Mouse (Mus musculus): ENCODE data around the gene Cldn2.

Gene Cldn2

DNA sequence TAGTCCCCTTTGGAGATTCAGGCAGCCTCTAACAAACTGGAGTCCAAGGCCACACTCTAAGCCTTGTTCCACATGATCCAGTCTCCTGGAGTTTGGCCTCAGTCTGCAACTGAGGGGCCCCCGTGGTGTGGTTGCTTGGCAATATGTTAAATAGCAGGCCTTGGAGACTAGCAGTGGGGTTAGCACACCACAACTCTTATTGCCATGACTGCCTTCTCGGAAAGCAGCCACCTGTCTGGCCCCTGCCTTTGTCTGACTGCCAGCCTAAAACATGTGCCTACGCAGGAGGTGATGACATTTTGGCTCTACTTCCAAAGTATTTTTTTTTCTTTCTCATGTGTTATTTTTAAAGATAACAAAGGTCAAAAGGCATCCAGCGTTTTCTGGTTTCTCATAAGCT, 7.5 kb downstream of the Cldn2 start:
- no peak for DNase-seq (ENCODE audit: low read depth)

DNA sequence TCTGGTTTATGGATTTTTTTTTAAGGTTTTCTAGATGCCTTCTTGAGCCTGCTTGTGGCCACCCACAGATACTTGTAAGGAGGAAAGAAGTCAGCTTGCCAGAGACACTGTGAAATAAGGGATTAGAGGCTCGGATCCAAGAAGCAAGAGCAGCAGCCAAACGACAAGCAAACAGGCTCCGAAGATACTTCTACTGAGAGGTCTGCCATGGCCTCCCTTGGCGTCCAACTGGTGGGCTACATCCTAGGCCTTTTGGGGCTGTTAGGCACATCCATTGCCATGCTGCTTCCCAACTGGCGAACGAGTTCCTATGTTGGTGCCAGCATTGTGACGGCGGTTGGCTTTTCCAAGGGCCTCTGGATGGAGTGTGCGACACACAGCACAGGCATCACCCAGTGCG, 7.9 kb downstream of the Cldn2 start:
- no peak for DNase-seq (ENCODE audit: low read depth)

DNA sequence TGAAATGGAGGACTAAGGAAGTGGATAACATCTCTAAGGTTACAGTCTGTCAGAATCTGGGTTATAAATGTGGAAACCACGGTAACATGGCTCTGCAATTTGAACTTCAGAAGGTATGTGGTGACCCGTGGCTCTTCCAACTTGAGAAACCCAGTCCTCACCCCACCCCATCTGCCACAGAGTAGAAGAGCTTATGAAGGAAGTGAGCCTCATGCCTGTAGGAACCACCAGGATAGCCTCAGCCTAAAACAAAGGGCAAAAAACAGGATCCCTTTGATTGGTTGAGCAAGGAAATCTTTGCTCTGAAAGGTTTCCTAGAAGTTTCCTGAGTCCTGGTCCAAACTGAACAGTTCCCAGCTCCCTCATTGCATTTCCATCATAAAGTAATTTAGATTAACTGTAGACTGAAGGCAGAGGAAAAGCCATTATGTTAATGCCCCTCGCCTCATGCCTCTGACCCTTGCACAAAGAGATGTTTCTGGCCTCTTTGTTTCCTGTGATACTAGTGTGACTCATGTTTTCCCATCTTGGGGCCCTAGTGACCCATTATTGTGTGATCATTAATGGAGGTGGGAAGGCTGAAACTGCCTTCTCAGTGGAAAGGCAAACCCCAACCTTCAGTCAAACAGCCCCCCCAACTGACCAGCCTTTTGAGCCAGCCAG, 12.1 kb downstream of the Cldn2 start:
- DNase-seq (ENCODE audit: low read depth): peak; percentile 94

DNA sequence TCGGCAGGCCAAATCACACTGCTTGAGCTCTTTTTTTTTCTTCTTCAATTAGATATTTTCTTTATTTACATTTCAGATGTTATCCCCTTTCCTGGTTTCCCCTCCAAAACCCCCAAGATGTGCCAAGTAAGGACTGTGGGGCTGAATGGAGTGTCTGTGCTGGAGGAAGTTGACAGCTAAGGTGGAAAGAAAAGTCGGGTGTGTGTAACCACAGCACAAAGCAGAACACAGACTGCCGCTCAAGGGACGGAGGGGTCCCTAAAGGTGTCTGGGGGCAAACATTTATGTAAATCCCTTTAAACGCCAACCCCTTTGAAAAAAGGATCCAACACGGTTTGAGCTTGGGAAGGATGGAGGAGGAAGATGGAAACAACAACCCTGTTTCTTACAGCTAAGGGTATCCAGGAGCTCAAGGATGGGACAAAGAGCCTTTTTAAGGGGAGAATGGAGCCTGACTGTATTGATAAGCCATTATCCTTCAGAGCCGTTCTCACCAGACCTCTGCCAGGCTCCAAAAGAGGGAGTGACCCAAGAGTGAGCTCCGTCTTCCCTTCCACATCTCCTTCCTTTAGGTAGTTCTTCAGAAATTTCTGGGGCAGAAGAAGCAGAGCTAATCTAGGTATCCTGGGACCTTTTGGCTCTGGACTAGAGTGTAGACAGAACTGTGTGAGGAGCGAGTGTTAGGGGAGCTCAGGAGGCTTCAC, 12.8 kb downstream of the Cldn2 start:
- DNase-seq (ENCODE audit: low read depth): no peak

DNA sequence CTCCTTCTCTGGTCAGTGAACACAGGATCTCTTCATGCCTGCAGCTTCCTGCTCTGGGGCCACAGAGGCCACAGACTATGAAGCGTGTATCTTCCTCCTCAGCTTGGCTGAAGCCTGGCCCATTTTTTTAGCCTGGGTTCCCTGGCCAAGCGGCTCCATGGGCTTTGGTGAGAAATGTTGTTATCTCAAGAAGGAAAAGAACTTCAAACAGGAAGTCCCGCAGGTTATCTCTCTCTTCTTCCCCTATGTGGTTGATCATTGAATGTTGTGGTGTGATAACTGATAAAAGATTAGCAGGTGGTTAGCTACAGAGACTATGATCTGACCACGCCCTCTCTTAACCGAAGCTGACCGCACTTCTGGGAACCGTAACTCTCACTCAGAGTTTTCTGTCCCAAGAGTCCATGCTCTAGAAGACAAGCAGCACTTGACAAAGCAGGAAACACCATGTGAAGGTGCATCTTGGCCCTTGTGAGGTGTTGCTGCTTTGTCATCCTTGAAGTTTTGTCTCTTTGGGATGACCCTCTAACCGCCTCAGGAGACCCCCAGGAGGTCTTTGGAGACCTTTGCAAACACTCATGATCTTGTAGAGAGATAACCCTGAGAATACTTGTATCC, 13.5 kb downstream of the Cldn2 start:
- DNase-seq (ENCODE audit: low read depth): peak; percentile 95

DNA sequence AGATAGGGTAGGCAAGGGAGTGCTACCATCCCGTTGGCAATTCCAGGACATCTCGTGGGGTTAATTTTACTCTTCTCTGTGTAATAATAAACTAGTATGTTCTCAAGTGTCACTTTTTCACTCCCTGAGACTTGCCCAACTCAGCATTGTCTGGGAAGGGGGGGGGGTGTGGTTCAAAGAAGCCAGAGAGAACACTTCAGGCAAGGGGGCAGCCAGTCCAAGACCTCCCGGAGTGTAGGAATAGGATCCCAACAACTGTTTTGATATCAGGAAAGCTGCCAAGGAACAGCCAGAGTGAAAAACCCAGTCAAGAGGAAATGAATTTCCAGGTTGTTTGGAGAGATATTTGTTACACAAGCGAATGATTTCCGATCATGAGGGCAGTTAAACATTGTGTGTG, 14.6 kb downstream of the Cldn2 start:
- no peak for DNase-seq (ENCODE audit: low read depth)

DNA sequence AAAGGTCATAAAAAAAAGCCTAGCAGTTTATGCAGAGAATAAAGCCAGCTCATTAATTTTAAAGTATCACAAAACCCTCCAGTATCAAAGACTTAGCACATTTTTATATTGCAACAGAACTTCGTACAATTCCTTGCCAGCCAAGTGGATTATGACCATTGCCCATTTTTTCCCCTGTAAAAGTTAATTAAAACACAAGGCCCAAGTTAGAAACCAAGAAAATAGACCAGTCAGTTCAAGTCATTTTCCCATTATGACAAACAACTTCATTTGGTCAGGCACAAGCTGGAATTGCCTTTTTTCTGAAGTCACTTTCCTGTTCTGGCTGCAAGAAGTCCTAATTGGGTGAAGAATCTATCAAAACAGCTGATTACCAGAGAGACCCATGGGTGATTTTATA, 24.8 kb downstream of the Cldn2 start:
- no peak for DNase-seq (ENCODE audit: low read depth)

DNA sequence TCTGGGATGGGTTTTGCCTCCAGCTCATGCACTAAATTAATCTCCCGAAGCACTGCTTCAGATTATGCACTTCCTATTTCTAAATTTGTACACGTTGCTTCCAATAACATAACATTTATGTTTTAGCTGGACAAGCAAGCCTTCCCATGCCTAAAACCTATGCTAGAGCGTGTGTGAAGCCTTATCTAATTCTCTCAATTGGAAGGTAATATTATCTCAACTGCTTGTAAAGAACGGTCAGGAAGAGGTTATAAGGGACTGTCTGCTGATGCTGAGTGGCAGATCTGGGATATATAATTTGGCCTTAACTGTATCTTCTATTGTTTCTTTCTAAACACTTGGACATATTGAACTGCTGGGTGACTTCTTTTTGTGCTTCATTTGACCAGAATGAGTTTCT, 26.3 kb downstream of the Cldn2 start:
- DNase-seq (ENCODE audit: low read depth): no peak

DNA sequence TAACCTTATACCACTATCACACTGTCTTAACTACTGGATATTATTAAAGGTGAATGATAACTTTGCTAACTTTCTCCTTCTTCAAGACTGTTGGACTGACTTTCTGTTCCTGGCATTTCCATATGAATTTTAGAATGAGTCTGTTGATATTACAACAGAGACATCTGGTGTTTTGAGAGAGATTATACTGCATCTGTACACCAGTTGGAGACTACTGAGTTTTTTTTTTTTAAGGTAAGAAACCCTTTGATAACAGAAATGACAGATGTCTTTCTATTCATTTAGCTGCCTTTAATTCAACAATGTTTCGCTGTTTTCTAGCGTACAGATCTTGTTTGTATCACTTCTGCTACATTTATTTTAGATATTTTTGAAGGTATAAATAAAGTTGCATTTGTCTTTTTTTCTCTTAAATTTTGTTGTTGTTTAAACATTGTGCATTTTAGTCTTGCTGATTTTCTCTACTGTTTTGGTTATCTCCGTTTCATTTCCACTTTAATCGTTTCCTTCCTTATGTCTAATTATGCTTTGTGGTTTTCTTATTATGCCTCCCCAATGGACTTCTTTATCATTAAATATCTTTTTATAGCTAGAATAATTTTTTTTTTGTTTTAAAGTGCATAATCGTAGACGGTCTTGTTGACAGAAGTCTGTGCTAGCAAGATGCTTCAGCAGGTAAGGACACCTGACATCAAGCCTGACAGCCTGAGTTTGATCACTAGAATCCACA, 27.9 kb downstream of the Cldn2 start:
- DNase-seq (ENCODE audit: low read depth): peak; percentile 31

DNA sequence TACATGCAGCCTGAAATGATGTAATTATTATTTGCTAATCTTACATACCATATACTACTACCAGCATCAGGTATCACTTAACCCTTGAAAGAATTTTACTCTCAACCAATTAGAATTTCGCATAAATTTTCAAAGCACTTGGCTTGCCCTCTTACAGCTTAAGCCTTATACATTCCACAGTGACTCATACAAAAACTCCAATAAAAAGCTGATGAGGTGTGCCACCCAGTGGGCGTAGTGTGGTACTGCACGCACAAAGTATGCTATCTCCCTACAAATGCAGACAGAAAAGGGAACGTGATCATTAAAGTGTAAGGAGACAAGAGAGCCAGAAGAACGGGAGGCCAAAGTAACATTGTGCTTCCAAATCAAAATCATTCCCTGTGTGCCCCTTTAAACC, 31.8 kb downstream of the Cldn2 start:
- peak; percentile 81 for DNase-seq (ENCODE audit: low read depth)

DNA sequence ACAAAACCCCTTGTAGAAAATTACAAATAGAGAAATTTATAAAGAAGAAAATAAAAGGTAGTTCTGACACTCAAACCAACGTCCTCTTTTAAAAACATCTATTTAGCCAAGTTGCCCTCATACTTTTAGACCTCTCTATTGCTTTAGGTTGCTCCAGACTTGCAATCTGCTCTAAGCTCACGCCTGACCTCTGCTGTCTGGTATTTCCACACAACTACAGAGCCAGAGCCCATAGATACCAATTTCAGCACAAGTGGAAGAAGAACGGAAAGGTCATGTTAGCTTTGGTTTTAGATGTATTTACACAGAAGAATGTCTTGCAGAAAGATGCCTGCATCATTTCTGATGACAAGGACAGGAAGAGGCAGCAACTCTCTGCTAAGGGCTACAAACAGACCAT, 38.4 kb downstream of the Cldn2 start:
- peak; percentile 36 for DNase-seq (ENCODE audit: low read depth)

DNA sequence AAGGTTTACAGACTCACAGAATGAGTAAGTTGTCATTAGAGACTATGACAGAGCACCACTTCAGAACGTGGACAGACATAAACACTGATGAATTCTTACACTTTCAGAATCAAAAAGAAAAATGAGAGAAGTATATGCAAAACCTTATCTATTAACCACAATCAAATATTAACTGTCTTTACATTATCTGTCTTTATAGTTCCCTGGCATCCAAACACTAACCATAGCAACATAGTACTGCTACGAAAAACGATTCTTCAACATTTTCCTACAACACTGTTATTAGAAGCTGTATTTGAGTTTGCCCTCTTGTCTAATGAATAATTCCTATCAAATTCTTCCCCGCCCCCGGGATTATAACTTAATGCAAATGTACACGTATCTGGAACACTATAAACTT, 40.5 kb downstream of the Cldn2 start:
- no peak for DNase-seq (ENCODE audit: low read depth)

DNA sequence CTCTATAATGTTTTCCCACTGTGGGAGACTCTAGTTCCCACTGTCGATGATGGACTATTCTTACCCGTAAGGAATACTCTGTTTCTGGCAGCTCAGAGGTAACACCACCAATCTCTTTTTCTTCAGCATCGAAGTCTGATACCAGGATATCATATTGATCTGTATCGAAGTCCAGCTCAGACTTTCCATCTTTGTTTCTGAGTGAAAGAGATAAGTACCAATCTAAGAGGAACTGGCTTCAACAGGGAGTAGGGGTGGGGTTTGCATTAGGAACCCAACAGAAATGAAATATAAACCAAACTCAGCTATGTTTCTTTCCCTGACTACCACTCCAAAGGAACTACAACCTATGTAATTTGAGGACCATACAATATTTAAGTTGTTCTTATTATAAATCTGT, 54.2 kb downstream of the Cldn2 start:
- DNase-seq (ENCODE audit: low read depth): no peak

DNA sequence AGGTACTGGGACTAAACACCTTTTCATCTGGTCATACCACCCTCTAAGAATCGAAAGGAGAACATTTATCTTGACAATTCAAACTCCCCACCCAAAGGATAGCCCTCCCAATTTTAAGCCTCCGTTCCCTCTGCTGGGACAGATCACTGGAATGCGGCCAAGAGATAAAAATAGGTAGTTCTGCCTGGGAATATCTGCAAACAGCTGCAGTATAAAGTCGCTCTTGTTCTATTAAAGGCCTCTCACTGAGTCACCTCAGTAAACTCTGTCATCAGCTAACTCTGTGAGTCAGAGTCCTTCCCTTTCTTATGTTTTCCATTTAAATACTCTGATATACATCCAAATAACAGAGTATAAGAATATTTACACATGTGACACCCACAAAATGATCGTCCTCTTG, 58.8 kb downstream of the Cldn2 start:
- DNase-seq (ENCODE audit: low read depth): no peak
